Mouse (Mus musculus): ENCODE results near the gene Dll1.

DNA sequence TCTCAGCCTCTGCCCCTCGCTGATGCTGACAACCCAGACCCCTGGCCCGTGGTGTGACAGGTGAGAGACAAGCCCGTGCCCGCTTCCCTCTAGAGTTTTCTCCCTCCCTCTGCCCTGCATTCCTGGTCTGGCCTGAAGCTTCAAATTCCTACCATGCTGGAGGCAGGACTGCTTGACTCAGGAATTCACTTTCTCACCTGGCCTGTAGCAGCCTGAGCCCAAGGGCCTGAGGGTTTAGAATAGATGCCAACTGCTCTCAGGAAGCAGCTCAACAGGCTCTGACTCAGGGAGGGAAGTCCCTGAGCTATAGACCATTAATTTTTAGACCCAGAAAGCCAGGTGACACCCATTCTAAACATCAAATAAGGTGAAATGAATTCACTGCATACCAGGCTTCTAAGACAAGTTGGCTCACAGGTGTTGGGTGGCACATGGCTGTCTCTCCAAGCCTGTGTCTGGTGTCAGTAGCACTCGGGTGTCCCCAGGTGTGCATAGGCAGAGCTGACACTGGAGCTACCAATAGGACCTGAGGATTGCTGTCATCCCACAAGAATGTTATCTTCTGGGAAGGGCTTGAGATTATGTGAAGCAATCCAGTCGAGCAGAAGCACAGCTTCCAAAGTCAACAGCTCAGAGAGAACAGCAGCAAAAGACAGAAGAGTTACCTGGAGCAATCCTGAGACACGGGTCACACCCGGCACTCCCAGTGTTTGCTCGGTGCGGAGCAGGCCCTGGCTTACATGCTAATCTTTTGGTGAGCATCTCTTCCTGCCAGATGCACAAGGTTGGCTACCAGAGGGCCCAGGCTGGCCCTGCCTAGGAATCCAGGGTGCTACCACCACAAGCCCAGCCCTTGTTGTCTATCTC lies 50.5 kb downstream of the Dll1 start:
- TF ChIP-seq CTCF (IDR thresholded peaks at IDR 0.05) = no peak
- no peak for TF ChIP-seq EP300 (IDR thresholded peaks at IDR 0.05)
